Comparison of ENCODE assay signal across 8 mouse cellular contexts in the genomic region with DNA sequence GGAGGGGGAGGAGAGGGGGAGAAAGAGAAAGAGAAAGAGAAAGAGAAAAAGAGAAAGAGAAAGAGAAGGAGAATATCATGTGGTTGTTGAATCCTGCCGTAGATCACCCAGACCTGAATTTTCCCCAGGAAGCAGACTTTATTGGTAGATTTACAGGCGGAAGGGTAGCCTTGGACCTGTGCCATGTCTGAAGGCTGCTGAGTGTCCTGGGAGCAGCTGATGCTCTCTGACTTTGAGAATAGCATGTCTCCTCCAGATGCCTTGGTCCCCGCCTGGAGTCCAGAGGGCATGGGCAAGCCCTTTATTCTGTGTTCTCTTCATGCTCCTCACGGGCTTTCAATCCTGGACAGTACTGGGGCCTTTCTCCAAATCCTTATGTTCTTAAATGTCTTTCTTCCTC.
"Had no signal": no experiment of that assay in that cellular context is flagged by ENCODE, and none has a peak within 500 bp of the region (broad histone marks: within the 10 kb centered on the region; RNA-seq: fewer than 3 reads in every experiment).

No protein-coding gene starts in this region.

- DNase-seq: layer of hippocampus, adult 9-11 months; lung, adult 2 months; lung, postnatal 10 days; retina, postnatal 1 day; right cerebral cortex, postnatal 4 days; spleen, adult 18-20 months; thymus, adult 18-20 months; thymus, postnatal 14 days had no signal
